Mouse (Mus musculus) pancreas, adult 10 weeks (tissue): ENCODE data around the gene Ltc4s. TPM values are rescaled to one million over a fixed set of nuclear protein-coding genes. Genes with fewer than 3 reads are reported as not detected.

ENCODE experiments used
- polyA plus RNA-seq: library from polyadenylated mRNA; stranded (reverse); fragments of 350-450 nt; fragmentation: Illumina TruSeq; extraction: RNeasy Lipid Tissue Mini Kit (QIAGEN cat#74804); gene quantifications from one replicate; pipeline ENCODE4 v1.2.3, GENCODE M21; 2015; ENCODE audit warnings: low read depth, low replicate concordance; ENCODE audit not compliant: insufficient read depth

The Ltc4s gene
- polyA plus RNA-seq: 6.6 TPM

GRCm38 (mm10) chr11:50238324-50238723 lies at the start of gene Ltc4s:
Ltc4s (minus strand) TSS chr11:50238616.

GRCm38 (mm10) chr11:50210505-50211151 lies 27.8 kb downstream of the Ltc4s start, which contains the start of the genes Sqstm1 and Mgat4b:
Sqstm1 (minus strand) TSS chr11:50210827.
Mgat4b (plus strand) TSS chr11:50210890.

Other genes starting within 250 kb of the Ltc4s start
- gene Rnf130, start 213.3 kb downstream of the Ltc4s start, polyA plus RNA-seq: 32.8 TPM
- 12.1 TPM for gene Tbc1d9b, start 107.2 kb downstream of the Ltc4s start, polyA plus RNA-seq
- gene Mrnip, start 64.2 kb downstream of the Ltc4s start, polyA plus RNA-seq: 0.76 TPM
- gene Sqstm1, start 27.8 kb downstream of the Ltc4s start, polyA plus RNA-seq: 103 TPM
- gene Mgat4b, start 27.7 kb downstream of the Ltc4s start, polyA plus RNA-seq: 25.8 TPM
- 3.2 TPM for gene Maml1, start 53.7 kb upstream of the Ltc4s start, polyA plus RNA-seq
- gene Canx, start 87.1 kb upstream of the Ltc4s start, polyA plus RNA-seq: 46.8 TPM
- not detected for gene Cby3, start 115.8 kb upstream of the Ltc4s start, polyA plus RNA-seq
- 153 TPM for gene Hnrnph1, start 138.4 kb upstream of the Ltc4s start, polyA plus RNA-seq
- gene Rufy1, start 192.5 kb upstream of the Ltc4s start, polyA plus RNA-seq: 12.5 TPM